Mouse (Mus musculus) liver, adult 2 months (tissue): ENCODE measurements around the gene Gng5. TPM values are rescaled to one million over a fixed set of nuclear protein-coding genes. Genes with fewer than 3 reads are reported as not detected.
A peak's percentile ranks its signal among the peaks of the same experiment; 100 is the strongest.

ENCODE experiments used
- DNase-seq: peaks from one replicate; pipeline ENCODE4 v3.0.0-alpha.2; 2011; ENCODE audit warnings: low read depth, low spot score; ENCODE audit errors: extremely low read depth
- H3K27ac ChIP-seq: fragments of 200-500 bp; replicated peaks from 2 replicates; pipeline ENCODE4 v1.5.1; 2012; ENCODE audit warnings: low read depth, mild to moderate bottlenecking, control low read depth, inconsistent platforms, low read length; ENCODE audit not compliant: insufficient read depth
- H3K27me3 ChIP-seq: fragments of 200-500 bp; 2 replicates; pipeline ENCODE4 v1.6.1; 2012; ENCODE audit warnings: mild to moderate bottlenecking, moderate library complexity, low read length, inconsistent platforms; ENCODE audit not compliant: control insufficient read depth, insufficient read depth
- H3K36me3 ChIP-seq: fragments of 200-500 bp; 2 replicates; pipeline ENCODE4 v1.6.1; 2012; ENCODE audit warnings: low read length, inconsistent platforms; ENCODE audit not compliant: control insufficient read depth, insufficient read depth
- H3K4me1 ChIP-seq: fragments of 200-500 bp; 2 replicates; pipeline ENCODE4 v1.6.1; 2011; ENCODE audit warnings: low read length; ENCODE audit not compliant: control insufficient read depth, insufficient read depth
- H3K4me3 ChIP-seq: fragments of 200-500 bp; 2 replicates; pipeline ENCODE4 v1.5.1; 2011; ENCODE audit warnings: low read depth, mild to moderate bottlenecking, control low read depth, low read length, moderate library complexity; ENCODE audit not compliant: insufficient read depth
- H3K79me2 ChIP-seq: fragments of 200-500 bp; 2 replicates; pipeline ENCODE4 v1.6.1; 2012; ENCODE audit warnings: inconsistent platforms, mild to moderate bottlenecking, low read length, moderate library complexity; ENCODE audit not compliant: control insufficient read depth, insufficient read depth
- H3K9ac ChIP-seq: fragments of 200-500 bp; 2 replicates; pipeline ENCODE4 v1.6.1; 2012; ENCODE audit warnings: low read depth, mild to moderate bottlenecking, control low read depth, inconsistent platforms, low read length
- CTCF ChIP-seq: fragments of 200-500 bp; IDR thresholded peaks from 2 replicates; pipeline ENCODE4 v1.5.1; 2011; ENCODE audit warnings: low read depth, low read length, control low read depth
- POLR2A ChIP-seq: fragments of 200-500 bp; IDR thresholded peaks from 2 replicates; pipeline ENCODE4 v1.6.1; 2011; ENCODE audit warnings: low read length, control low read depth; ENCODE audit not compliant: insufficient read depth; ENCODE audit errors: extremely low read depth
- WGBS: fragments of 180-500 bp; shearing (Covaris S2); methylation state at CpG from one replicate; pipeline ENCODE4 v1.1.7; 2018; 5-methylcytosine and 5-hydroxymethylcytosine counted together
- polyA plus RNA-seq: library from polyadenylated mRNA; depleted of rRNA; stranded (reverse); fragments of >200 nt; gene quantifications from 2 replicates; pipeline ENCODE4 v1.2.3, GENCODE M21; 2012
- total RNA-seq: library from RNA; depleted of rRNA; stranded (reverse); fragments of >200 nt; gene quantifications from 2 replicates; pipeline ENCODE4 v1.2.3, GENCODE M21; 2014

Gng5 gene
- total and polyA plus RNA-seq, 2 experiments, result 198 to 284 TPM

GRCm38 (mm10) chr3:146473741-146474140 is 25.9 kb upstream of the Gng5 start:
- Histone ChIP-seq H3K36me3 (peaks cover 2% of the 10 kb centered on the region; the same call in 1 of the 2 replicates), H3K4me1 (no peaks in the 10 kb centered on the region), H3K4me3 (no peak overlapping the region), H3K27me3 (no peaks in the 10 kb centered on the region), H3K9ac (no peak overlapping the region), H3K79me2 (no peaks in the 10 kb centered on the region), H3K27ac (no peak overlapping the region)
- no peak for TF ChIP-seq CTCF
- no peak for TF ChIP-seq POLR2A
- DNase-seq, result no peak

- no peak for DNase-seq
- H3K79me2 ChIP-seq, result no peaks in the 10 kb centered on the region
- H3K27me3 ChIP-seq, result no peaks in the 10 kb centered on the region
- peaks cover under 1% of the 10 kb centered on the region; the same call in 1 of the 2 replicates for H3K36me3 ChIP-seq
- no peak for TF ChIP-seq CTCF
- TF ChIP-seq POLR2A, result no peak
- WGBS, result 93% methylated on average over 3 of the region's 3 CpGs
- no peak overlapping the region for H3K27ac ChIP-seq
- no peaks in the 10 kb centered on the region for H3K4me1 ChIP-seq
- no peak overlapping the region for H3K9ac ChIP-seq
- H3K4me3 ChIP-seq, result no peak overlapping the region
Observed at GRCm38 (mm10) chr3:146474428-146474827, 25.2 kb upstream of the Gng5 start.

GRCm38 (mm10) chr3:146482044-146482443 is 17.6 kb upstream of the Gng5 start:
- H3K36me3 ChIP-seq, result no peaks in the 10 kb centered on the region; the same call in 1 of the 2 replicates
- H3K9ac ChIP-seq, result no peak overlapping the region
- no peaks in the 10 kb centered on the region for H3K79me2 ChIP-seq
- TF ChIP-seq POLR2A, result no peak
- TF ChIP-seq CTCF, result 0 out of 2 replicates have a peak, but pooled peaks have one; percentile 4
- H3K27ac ChIP-seq, result no peak overlapping the region
- H3K27me3 ChIP-seq, result no peaks in the 10 kb centered on the region
- DNase-seq, result no peak
- H3K4me1 ChIP-seq, result no peaks in the 10 kb centered on the region
- WGBS, result 73% methylated on average over 2 of the region's 2 CpGs
- H3K4me3 ChIP-seq, result no peak overlapping the region

GRCm38 (mm10) chr3:146486464-146486863 is 13.1 kb upstream of the Gng5 start:
- Histone ChIP-seq H3K27me3 (no peaks in the 10 kb centered on the region), H3K4me1 (no peaks in the 10 kb centered on the region), H3K79me2 (no peaks in the 10 kb centered on the region), H3K36me3 (no peaks in the 10 kb centered on the region; the same call in 1 of the 2 replicates), H3K27ac (no peak overlapping the region), H3K9ac (no peak overlapping the region), H3K4me3 (no peak overlapping the region)
- TF ChIP-seq CTCF (no peak), POLR2A (no peak)
- DNase-seq, result no peak
- WGBS, result 93% methylated on average over 4 of the region's 4 CpGs

- TF ChIP-seq CTCF (no peak), POLR2A (no peak)
- no peaks in the 10 kb centered on the region for H3K27me3 ChIP-seq
- no peak overlapping the region for H3K9ac ChIP-seq
- no peaks in the 10 kb centered on the region for H3K36me3 ChIP-seq
- peaks cover 5% of the 10 kb centered on the region; the same call in 1 of the 2 replicates for H3K4me1 ChIP-seq
- over 99% methylated on average over 8 of the region's 8 CpGs for WGBS
- no peak overlapping the region for H3K4me3 ChIP-seq
- peaks cover 2% of the 10 kb centered on the region; the same call in 1 of the 2 replicates for H3K79me2 ChIP-seq
- DNase-seq, result no peak
- H3K27ac ChIP-seq, result no peak overlapping the region
Observed at GRCm38 (mm10) chr3:146494941-146495340, 4.7 kb upstream of the Gng5 start.

GRCm38 (mm10) chr3:146498989-146499388 is 618 bp upstream of the Gng5 start:
- H3K79me2 ChIP-seq, result peaks cover 19% of the 10 kb centered on the region; the same call in 1 of the 2 replicates
- peaks cover 21% of the 10 kb centered on the region for H3K4me1 ChIP-seq
- TF ChIP-seq CTCF (no peak), POLR2A (no peak)
- peak overlapping the region; percentile 100 for H3K27ac ChIP-seq
- DNase-seq, result peak; percentile 48
- peaks cover 9% of the 10 kb centered on the region for H3K36me3 ChIP-seq
- H3K9ac ChIP-seq, result peak overlapping the region; percentile 100
- under 1% methylated on average over 13 of the region's 13 CpGs for WGBS
- peak overlapping the region; percentile 93 for H3K4me3 ChIP-seq
- no peaks in the 10 kb centered on the region for H3K27me3 ChIP-seq
